ENCODE assay signal across 32 mouse cellular contexts in the genomic region with DNA sequence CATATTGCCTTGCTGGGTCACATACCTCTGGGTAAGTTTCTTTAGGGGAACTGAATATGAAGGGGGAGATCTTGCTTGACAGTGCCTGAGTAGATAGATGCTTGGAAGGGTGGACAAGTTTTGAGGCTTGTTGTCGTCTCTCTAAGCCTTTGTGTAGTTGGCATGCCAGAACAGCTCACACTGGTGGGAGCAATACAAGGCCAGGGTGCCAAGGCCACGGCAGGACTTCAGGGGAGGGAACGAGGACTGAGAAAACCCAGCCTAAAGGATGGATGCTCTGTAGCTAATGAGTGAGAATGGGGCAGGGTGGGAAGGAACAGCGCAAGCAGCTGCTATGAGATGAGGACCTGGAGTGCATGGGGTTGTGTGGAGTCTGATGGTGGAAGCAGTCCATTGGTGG. TPM values are rescaled to one million over a fixed set of nuclear protein-coding genes. Genes with fewer than 3 reads are reported as not detected.
A peak's percentile ranks its signal among the peaks of the same experiment; 100 is the strongest.
DNase-seq lines count a peak whose midpoint lies in the region; ATAC-seq lines count a peak whose summit lies in the region.
"Had no signal": no experiment of that assay in that cellular context is flagged by ENCODE, and none has a peak within 500 bp of the region (broad histone marks: within the 10 kb centered on the region; RNA-seq: fewer than 3 reads in every experiment).

No protein-coding gene starts in this region.

- no peak overlapping the region for H3K4me2 ChIP-seq in heart, embryonic 15.5 days
- H3K4me2 ChIP-seq: intestine, embryonic 15.5 days; limb, embryonic 12.5 days; liver, embryonic 15.5 days; lung, embryonic 14.5 days; midbrain, embryonic 11.5 days; neural tube, embryonic 12.5 days had no signal

- no peaks in the 10 kb centered on the region for H3K9me3 ChIP-seq in heart, embryonic 10.5 days
- no peaks in the 10 kb centered on the region for H3K9me3 ChIP-seq in heart, embryonic 15.5 days (replicated peaks)
- H3K9me3 ChIP-seq: intestine, embryonic 15.5 days; limb, embryonic 12.5 days; liver, embryonic 15.5 days; neural tube, embryonic 12.5 days had no signal

- H3K27ac ChIP-seq in heart, embryonic 10.5 days: peak overlapping the region; percentile 87
- peak overlapping the region; percentile 94 for H3K27ac ChIP-seq in heart, embryonic 15.5 days
- H3K27ac ChIP-seq: hindbrain, postnatal 0 days; layer of hippocampus, adult 2 months; left cerebral cortex, adult 2 months; limb, embryonic 12.5 days; liver, embryonic 15.5 days; neural tube, embryonic 12.5 days; stomach, postnatal 0 days had no signal

- peaks cover 84% of the 10 kb centered on the region for H3K4me1 ChIP-seq in heart, embryonic 10.5 days
- H3K4me1 ChIP-seq in heart, embryonic 15.5 days (replicated peaks): peaks cover 71% of the 10 kb centered on the region
- H3K4me1 ChIP-seq: liver, embryonic 15.5 days had no signal

- intact Hi-C loops in heart, postnatal 10 days (cut with DNase I): no loop called here

- no peak overlapping the region for H3K9ac ChIP-seq in heart, embryonic 15.5 days
- H3K9ac ChIP-seq: intestine, embryonic 15.5 days; limb, embryonic 12.5 days; liver, embryonic 15.5 days; lung, embryonic 14.5 days; neural tube, embryonic 12.5 days had no signal

- no peak overlapping the region for H3K4me3 ChIP-seq in heart, embryonic 10.5 days
- no peak overlapping the region for H3K4me3 ChIP-seq in heart, embryonic 15.5 days
- H3K4me3 ChIP-seq: erythroblast, embryonic 14.5 days; intestine, embryonic 15.5 days; layer of hippocampus, adult 2 months; left cerebral cortex, adult 2 months; limb, embryonic 12.5 days; liver, embryonic 15.5 days; neural tube, embryonic 12.5 days had no signal

- no peaks in the 10 kb centered on the region for H3K27me3 ChIP-seq in heart, embryonic 10.5 days (ENCODE audit: insufficient read depth, poor library complexity, severe bottlenecking)
- no peaks in the 10 kb centered on the region for H3K27me3 ChIP-seq in heart, embryonic 15.5 days
- H3K27me3 ChIP-seq: intestine, embryonic 15.5 days; limb, embryonic 12.5 days; neural tube, embryonic 12.5 days had no signal

- WGBS in heart, embryonic 10.5 days: 85% methylated on average over 4 of the region's 4 CpGs
- 68% methylated on average over 4 of the region's 4 CpGs for WGBS in heart, embryonic 15.5 days

- no peak for ATAC-seq in heart, embryonic 15.5 days (replicated peaks; ENCODE audit: insufficient number of reproducible peaks, insufficient read depth, low FRiP score, low read depth)
- ATAC-seq: forebrain, embryonic 16.5 days; hindbrain, postnatal 0 days; intestine, embryonic 15.5 days; midbrain, embryonic 16.5 days had no signal

- no peaks in the 10 kb centered on the region for H3K36me3 ChIP-seq in heart, embryonic 10.5 days
- H3K36me3 ChIP-seq in heart, embryonic 15.5 days: no peaks in the 10 kb centered on the region
- H3K36me3 ChIP-seq: intestine, embryonic 15.5 days; limb, embryonic 12.5 days; liver, embryonic 15.5 days; neural tube, embryonic 12.5 days had no signal

- no peak for DNase-seq in heart, embryonic 10.5 days (ENCODE audit: low spot score)
- DNase-seq in heart, adult 11 months: no peak
- DNase-seq in heart, postnatal 10 days: no peak
- peak; percentile 47 for DNase-seq in adrenal gland, postnatal 14 days
- peak; percentile 63 to 64 for DNase-seq in adrenal gland, postnatal 36 days
- DNase-seq in right cerebral cortex, postnatal 25 days: no peak
- DNase-seq: B cell, adult 2 months; cerebellum, adult 18-20 months; cerebellum, postnatal 10 days; gastrocnemius, postnatal 14 days; kidney, adult 2 months; kidney, postnatal 36 days; lung, embryonic 14.5 days; lung, postnatal 14 days; right cerebral cortex, adult 18-20 months; right cerebral cortex, postnatal 4 days; thymus, adult 18-20 months; thymus, postnatal 25 days had no signal

RNA-seq across cellular contexts. Expression of a gene that starts 15.5 kb away (rescaled TPM):
- 117 and 179 TPM in 2 replicates for polyA plus RNA-seq in heart, embryonic 10.5 days (2016; fragmentation: Nextera tagmentation; extraction: Ambion mirVana)
- polyA plus RNA-seq in heart, embryonic 15.5 days (2015; fragmentation: Nextera tagmentation; extraction: Ambion mirVana): 90.2 and 98.2 TPM in 2 replicates
- 10 to 100 TPM; 54.4 to 57.7 TPM for total RNA-seq in heart, postnatal 10 days (2021)
- 61.0 and 61.5 TPM in 2 replicates for total RNA-seq in adrenal gland, postnatal 14 days (2021)
- total RNA-seq in adrenal gland, postnatal 36 days (2021): 10 to 100 TPM; 51.1 to 67.3 TPM

RNA-seq across cellular contexts. Expression of a gene that starts 22.8 kb away (rescaled TPM):
- polyA plus RNA-seq in heart, embryonic 10.5 days (2016; fragmentation: Nextera tagmentation; extraction: Ambion mirVana): 268 and 288 TPM in 2 replicates
- polyA plus RNA-seq in heart, embryonic 15.5 days (2015; fragmentation: Nextera tagmentation; extraction: Ambion mirVana): 258 and 293 TPM in 2 replicates
- 100 to 1,000 TPM; 269 to 276 TPM for total RNA-seq in heart, postnatal 10 days (2021)
- 133 and 148 TPM in 2 replicates for total RNA-seq in adrenal gland, postnatal 14 days (2021)
- 100 to 1,000 TPM; 128 to 130 TPM for total RNA-seq in adrenal gland, postnatal 36 days (2021)

RNA-seq across cellular contexts. Expression of a gene that starts 58.0 kb away (rescaled TPM):
- 16.7 and 17.7 TPM in 2 replicates for polyA plus RNA-seq in heart, embryonic 10.5 days (2016; fragmentation: Nextera tagmentation; extraction: Ambion mirVana)
- 9.8 and 12.8 TPM in 2 replicates for polyA plus RNA-seq in heart, embryonic 15.5 days (2015; fragmentation: Nextera tagmentation; extraction: Ambion mirVana)
- total RNA-seq in heart, postnatal 10 days (2021): 1 to 10 TPM; 1.9 to 2.4 TPM
- 1.7 and 2.9 TPM in 2 replicates for total RNA-seq in adrenal gland, postnatal 14 days (2021)
- under 1 TPM; 0.46 to 0.92 TPM for total RNA-seq in adrenal gland, postnatal 36 days (2021)
- total RNA-seq: liver, adult 2 months had no signal

Comparison
In these comparisons a context has a peak if more than half of its experiments do, and no peak if none do; other contexts are left out.
1. DNase-seq: peak in adrenal gland, postnatal 14 days (single experiment) and adrenal gland, postnatal 36 days (2 of 2); none in heart, embryonic 10.5 days (single experiment), heart, adult 11 months (single experiment), heart, postnatal 10 days (0 of 2) and right cerebral cortex, postnatal 25 days (single experiment).